Mouse (Mus musculus) E14TG2a.4 (cell line): ENCODE data around the gene Sdk1.
"Not testable (repeated sequence)": the region's sequence is repeated elsewhere in the genome, so short reads cannot be mapped to it uniquely, and the experiment has no call there.

ENCODE experiments used
- H3K27me3 ChIP-seq: 2 replicates; pipeline ENCODE4 v1.6.1; 2014; ENCODE audit warnings: low read length, control low read depth; ENCODE audit not compliant: insufficient read depth
- H3K36me3 ChIP-seq: 2 replicates; pipeline ENCODE4 v1.6.1; 2014; ENCODE audit warnings: low read length, control low read depth; ENCODE audit not compliant: insufficient read depth
- H3K4me1 ChIP-seq: replicated peaks from 2 replicates; pipeline ENCODE4 v1.6.1; 2014; ENCODE audit warnings: low read depth, low read length, control low read depth
- H3K4me3 ChIP-seq: replicated peaks from 2 replicates; pipeline ENCODE4 v1.5.1; 2014; ENCODE audit warnings: mild to moderate bottlenecking, low read length
- H3K9me3 ChIP-seq: 2 replicates; pipeline ENCODE4 v1.6.1; 2014; ENCODE audit warnings: low read length, control low read depth
- CTCF ChIP-seq: conservative IDR thresholded peaks from 2 replicates; pipeline ENCODE4 v1.5.1; 2014; ENCODE audit warnings: low read length
- NANOG ChIP-seq: IDR thresholded peaks from 2 replicates; pipeline ENCODE4 v1.6.1; 2014; ENCODE audit warnings: borderline replicate concordance, low read length, mixed read lengths
- POU5F1 ChIP-seq: IDR thresholded peaks from 2 replicates; pipeline ENCODE4 v1.6.1; 2014; ENCODE audit warnings: low read length, borderline replicate concordance

Gene Sdk1

DNA sequence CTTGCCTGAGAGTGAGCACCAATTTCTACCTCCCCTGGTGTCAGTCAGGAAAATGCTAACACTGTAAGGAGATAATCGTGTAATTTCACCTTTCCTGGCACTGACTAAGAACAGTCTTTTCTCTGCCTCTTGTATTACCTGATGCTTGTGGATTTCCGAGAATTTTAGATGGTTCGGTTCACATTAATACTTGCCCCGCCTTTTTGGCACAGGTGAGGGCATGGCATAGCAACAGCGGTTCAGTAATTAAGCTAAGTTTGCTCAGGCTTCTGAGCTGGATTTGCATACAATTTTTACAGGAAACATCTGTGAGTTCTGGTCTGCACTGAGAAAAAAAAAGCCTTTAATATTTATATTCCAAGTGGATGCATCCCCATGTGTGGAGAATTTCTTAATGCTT lies 350.0 kb downstream of the Sdk1 start:
- Histone ChIP-seq H3K4me1 (no peaks in the 10 kb centered on the region), H3K4me3 (no peak overlapping the region), H3K27me3 (no peaks in the 10 kb centered on the region), H3K9me3 (0 out of 2 replicates have a peak, but pooled peaks cover 5% of the 10 kb centered on the region), H3K36me3 (no peaks in the 10 kb centered on the region)
- TF ChIP-seq CTCF = no peak

GRCm38 (mm10) chr5:141612721-141613120 lies 371.4 kb downstream of the Sdk1 start:
- Histone ChIP-seq H3K27me3 (no peaks in the 10 kb centered on the region), H3K36me3 (no peaks in the 10 kb centered on the region), H3K4me1 (no peaks in the 10 kb centered on the region), H3K4me3 (no peak overlapping the region), H3K9me3 (no peaks in the 10 kb centered on the region)
- TF ChIP-seq POU5F1 (no peak), NANOG (no peak), CTCF (no peak)

DNA sequence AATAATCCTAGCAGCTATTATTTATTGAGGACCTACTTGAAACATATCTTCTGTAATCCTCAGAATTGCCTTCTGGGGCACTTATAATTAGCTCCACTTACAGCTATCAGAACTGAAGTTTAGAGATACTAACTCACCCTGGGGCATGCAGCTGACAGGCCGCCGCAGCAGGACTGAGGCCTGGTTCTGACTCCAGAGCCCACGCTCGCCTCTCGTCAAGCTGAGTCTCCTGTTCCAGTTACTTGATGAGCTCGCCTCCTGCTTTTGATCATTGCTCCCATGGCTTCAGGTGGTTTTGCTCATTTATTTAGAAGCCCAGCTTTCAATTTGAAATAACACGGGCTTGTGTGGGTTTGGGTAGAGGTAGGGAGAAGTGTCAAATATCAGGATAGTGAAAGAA lies 374.5 kb downstream of the Sdk1 start:
- Histone ChIP-seq H3K36me3 (no peaks in the 10 kb centered on the region), H3K4me1 (no peaks in the 10 kb centered on the region), H3K27me3 (no peaks in the 10 kb centered on the region), H3K9me3 (no peaks in the 10 kb centered on the region), H3K4me3 (no peak overlapping the region)
- TF ChIP-seq NANOG = no peak
- no peak for TF ChIP-seq CTCF
- no peak for TF ChIP-seq POU5F1

DNA sequence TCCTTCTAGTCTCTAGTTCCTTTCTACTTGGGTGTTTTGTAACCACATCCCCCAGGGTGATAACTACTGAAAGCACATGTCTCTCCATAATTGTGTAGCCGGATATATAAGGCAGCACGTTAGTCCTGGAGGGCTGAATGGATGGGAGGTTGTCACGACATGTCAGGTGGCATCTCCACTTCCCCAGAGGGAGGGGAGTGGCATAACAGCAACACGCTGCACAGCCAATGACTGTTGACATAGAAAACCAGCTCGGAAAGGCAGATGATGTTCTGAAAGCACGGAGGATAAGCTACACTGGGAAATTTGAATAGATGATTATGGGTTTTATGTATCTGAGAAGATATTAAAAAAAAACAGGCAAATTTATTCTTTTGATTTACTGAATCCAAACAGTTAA lies 376.4 kb downstream of the Sdk1 start:
- Histone ChIP-seq H3K27me3 (no peaks in the 10 kb centered on the region), H3K36me3 (no peaks in the 10 kb centered on the region), H3K9me3 (no peaks in the 10 kb centered on the region), H3K4me1 (no peaks in the 10 kb centered on the region), H3K4me3 (no peak overlapping the region)
- no peak for TF ChIP-seq CTCF
- TF ChIP-seq POU5F1 = no peak
- TF ChIP-seq NANOG = no peak

DNA sequence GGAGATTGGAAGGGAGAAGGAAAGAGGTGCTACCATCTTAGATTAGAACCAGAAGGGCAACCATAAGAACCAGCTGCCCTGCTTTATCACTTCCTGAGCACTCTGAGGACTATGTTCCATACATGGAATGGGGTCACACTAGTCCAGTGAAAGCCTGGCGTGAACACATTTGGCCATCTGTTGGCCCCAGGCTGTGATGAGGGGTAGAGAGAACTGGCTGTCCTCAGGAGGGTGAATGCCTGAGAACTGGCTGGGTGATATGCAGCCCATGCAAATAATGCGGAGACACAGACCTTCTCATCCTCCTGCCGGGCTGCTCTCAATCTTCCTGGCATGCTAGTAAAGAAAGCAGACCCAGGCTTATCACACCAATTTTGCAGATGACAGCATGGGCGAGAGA lies 384.1 kb downstream of the Sdk1 start:
- no peaks in the 10 kb centered on the region for H3K27me3 ChIP-seq
- no peaks in the 10 kb centered on the region for H3K36me3 ChIP-seq
- no peaks in the 10 kb centered on the region for H3K9me3 ChIP-seq
- no peak for TF ChIP-seq CTCF
- no peak for TF ChIP-seq NANOG
- TF ChIP-seq POU5F1 = no peak
- H3K4me3 ChIP-seq = no peak overlapping the region
- no peaks in the 10 kb centered on the region for H3K4me1 ChIP-seq

DNA sequence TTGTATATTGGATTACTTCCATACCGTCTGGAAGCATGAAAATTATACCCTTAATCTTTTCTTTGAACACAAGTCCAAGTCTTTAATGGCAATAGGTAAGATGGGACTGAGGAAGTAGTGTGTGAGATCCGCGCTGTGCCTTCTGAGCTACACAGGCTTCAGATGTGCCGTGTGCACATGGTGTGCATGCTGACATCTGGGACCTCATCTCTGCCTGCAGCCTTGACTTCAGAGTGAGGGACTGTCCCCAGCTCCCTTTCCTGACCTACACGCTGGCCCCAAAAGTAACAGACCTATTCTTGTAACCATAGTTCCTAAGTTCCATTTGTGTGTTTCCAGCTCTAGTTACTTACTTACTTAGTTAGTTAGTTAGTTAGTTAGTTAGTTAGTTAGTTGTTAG lies 390.4 kb downstream of the Sdk1 start:
- Histone ChIP-seq H3K4me3 (no peak overlapping the region), H3K36me3 (no peaks in the 10 kb centered on the region), H3K9me3 (no peaks in the 10 kb centered on the region), H3K27me3 (no peaks in the 10 kb centered on the region), H3K4me1 (no peaks in the 10 kb centered on the region)
- TF ChIP-seq POU5F1 (no peak), NANOG (no peak), CTCF (no peak)

- no peaks in the 10 kb centered on the region for H3K36me3 ChIP-seq
- H3K4me1 ChIP-seq = no peaks in the 10 kb centered on the region
- no peaks in the 10 kb centered on the region for H3K27me3 ChIP-seq
- H3K9me3 ChIP-seq = peaks cover 10% of the 10 kb centered on the region
- no peak overlapping the region for H3K4me3 ChIP-seq
- TF ChIP-seq NANOG = no peak
These were observed 392.0 kb downstream of the Sdk1 start for GRCm38 (mm10) chr5:141633271-141633670.

GRCm38 (mm10) chr5:141636406-141636805 lies 395.1 kb downstream of the Sdk1 start:
- Histone ChIP-seq H3K36me3 (no peaks in the 10 kb centered on the region), H3K4me3 (no peak overlapping the region), H3K27me3 (no peaks in the 10 kb centered on the region), H3K9me3 (peaks cover 25% of the 10 kb centered on the region), H3K4me1 (no peaks in the 10 kb centered on the region)
- TF ChIP-seq NANOG (no peak), CTCF (no peak)

GRCm38 (mm10) chr5:141637054-141637453 lies 395.8 kb downstream of the Sdk1 start:
- H3K4me3 ChIP-seq = not testable (repeated sequence)

DNA sequence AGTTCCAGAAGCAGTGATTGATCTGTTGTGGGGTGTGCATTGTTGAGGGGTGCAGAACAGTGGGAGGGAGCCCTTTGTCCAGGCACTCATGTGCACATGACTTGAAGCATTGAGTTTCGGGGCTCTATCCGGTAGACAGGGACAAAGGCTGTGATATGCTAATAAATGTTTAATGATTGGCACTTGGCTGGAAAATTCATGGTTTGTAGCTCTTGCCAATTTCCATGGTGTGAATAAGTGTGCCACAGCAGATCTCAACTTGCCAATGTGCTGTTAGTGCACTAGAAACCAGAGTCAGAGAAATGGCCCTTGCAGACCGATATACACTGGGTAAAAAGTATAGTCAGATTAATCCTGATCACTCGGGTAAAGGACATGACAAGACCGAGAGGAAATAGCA lies 404.4 kb downstream of the Sdk1 start:
- TF ChIP-seq POU5F1 (no peak), CTCF (no peak), NANOG (no peak)
- no peaks in the 10 kb centered on the region for H3K27me3 ChIP-seq
- no peaks in the 10 kb centered on the region for H3K4me1 ChIP-seq
- H3K36me3 ChIP-seq = no peaks in the 10 kb centered on the region
- H3K4me3 ChIP-seq = no peak overlapping the region
- peaks cover 11% of the 10 kb centered on the region for H3K9me3 ChIP-seq

More at GRCm38 (mm10) chr5:141637054-141637453, 395.8 kb downstream of the Sdk1 start:
- H3K9me3 ChIP-seq = peaks cover 25% of the 10 kb centered on the region
- H3K27me3 ChIP-seq, H3K36me3 ChIP-seq, H3K4me1 ChIP-seq: not testable (repeated sequence)
